Mouse (Mus musculus): ENCODE data around the gene Pard3.

- TF ChIP-seq POLR2A (IDR thresholded peaks at IDR 0.05; ENCODE audit: extremely low read depth, insufficient read depth, low read length) (no peak), CTCF (IDR thresholded peaks at IDR 0.05; ENCODE audit: extremely low read depth, insufficient read depth, low read length) (no peak)
Measured at GRCm38 (mm10) chr8:127220206-127220605, 156.5 kb downstream of the Pard3 start.
